Mouse (Mus musculus) cerebellum, adult 2 months (tissue): Measurements from ENCODE around the gene Coq10a.

Experiments
- CTCF ChIP-seq: fragments of 200-500 bp; IDR thresholded peaks from 2 replicates; pipeline ENCODE4 v1.5.1; 2011; ENCODE audit warnings: low read depth, mild to moderate bottlenecking, control low read depth, low read length, moderate library complexity, borderline replicate concordance; ENCODE audit not compliant: insufficient read depth
- POLR2A ChIP-seq: fragments of 200-500 bp; IDR thresholded peaks from 2 replicates; pipeline ENCODE4 v1.6.1; 2011; ENCODE audit warnings: low read length, control low read depth, borderline replicate concordance; ENCODE audit not compliant: insufficient read depth

DNA sequence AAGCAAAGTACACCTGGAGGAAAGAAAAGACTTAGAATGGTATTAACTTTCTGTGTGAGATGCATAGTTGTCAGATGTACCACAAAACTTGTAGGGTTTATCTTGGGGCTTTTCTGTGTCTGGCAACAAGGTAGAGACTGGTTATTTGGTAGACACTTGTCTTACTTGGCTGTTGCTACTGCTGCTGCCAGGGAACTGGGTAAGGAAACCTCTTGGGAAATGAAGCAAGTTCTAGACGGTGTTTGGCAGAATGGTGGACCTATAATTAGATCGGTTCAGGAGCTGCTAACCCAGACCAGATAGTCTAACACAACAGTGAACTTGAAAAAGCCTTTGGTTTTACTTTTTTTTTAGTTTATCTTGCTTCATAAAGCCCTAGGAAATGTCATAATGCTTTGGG is 29.8 kb downstream of the Coq10a start:
- TF ChIP-seq CTCF (no peak), POLR2A (no peak)
